Mouse (Mus musculus) heart, embryonic 15.5 days (tissue): ENCODE data around the gene Tnks1bp1. TPM values are rescaled to one million over a fixed set of nuclear protein-coding genes. Genes with fewer than 3 reads are reported as not detected.
A peak's percentile ranks its signal among the peaks of the same experiment; 100 is the strongest.

Source experiments
- ATAC-seq: fragments of 200-750 bp; cut with Nextera tagmentation; replicated peaks from 2 replicates; pipeline ENCODE4 v1.8.0; 2017; ENCODE audit warnings: low read depth, moderate TSS enrichment; ENCODE audit not compliant: insufficient number of reproducible peaks, insufficient read depth, low FRiP score
- H3K27ac ChIP-seq: fragments of 300-500 bp; sonication (generic); 2 replicates; pipeline ENCODE4 v1.5.1; 2015; ENCODE audit warnings: mild to moderate bottlenecking, inconsistent platforms
- H3K27me3 ChIP-seq: fragments of 300-500 bp; sonication (generic); 2 replicates; pipeline ENCODE4 v1.6.1; 2015; ENCODE audit warnings: inconsistent platforms
- H3K36me3 ChIP-seq: fragments of 300-500 bp; sonication (generic); 2 replicates; pipeline ENCODE4 v1.6.1; 2015; ENCODE audit warnings: mild to moderate bottlenecking, inconsistent platforms
- H3K4me1 ChIP-seq: fragments of 300-500 bp; sonication (generic); replicated peaks from 2 replicates; pipeline ENCODE4 v1.6.1; 2015; ENCODE audit warnings: inconsistent platforms
- H3K4me2 ChIP-seq: fragments of 300-500 bp; sonication (generic); 2 replicates; pipeline ENCODE4 v1.6.1; 2015; ENCODE audit warnings: inconsistent platforms, mild to moderate bottlenecking, moderate library complexity
- H3K4me3 ChIP-seq: fragments of 300-500 bp; sonication (generic); 2 replicates; pipeline ENCODE4 v1.5.1; 2015; ENCODE audit warnings: mild to moderate bottlenecking, inconsistent platforms
- H3K9ac ChIP-seq: fragments of 300-500 bp; sonication (generic); 2 replicates; pipeline ENCODE4 v1.6.1; 2015; ENCODE audit warnings: mild to moderate bottlenecking, inconsistent platforms
- H3K9me3 ChIP-seq: fragments of 300-500 bp; sonication (generic); replicated peaks from 2 replicates; pipeline ENCODE4 v1.6.1; 2016; ENCODE audit warnings: inconsistent platforms
- WGBS: fragments of 180-500 bp; shearing (Covaris S2); methylation state at CpG from one replicate; pipeline ENCODE4 v1.1.7; 2015; ENCODE audit warnings: mixed read lengths; 5-methylcytosine and 5-hydroxymethylcytosine counted together
- polyA plus RNA-seq: library from polyadenylated mRNA; unstranded; fragments of >200 nt; fragmentation: Nextera tagmentation; extraction: Ambion mirVana; gene quantifications from 2 replicates; pipeline ENCODE4 v1.2.1, GENCODE M21; 2015

Gene Tnks1bp1
- polyA plus RNA-seq, 1 experiment from 2014 or later: 23.9 TPM

DNA sequence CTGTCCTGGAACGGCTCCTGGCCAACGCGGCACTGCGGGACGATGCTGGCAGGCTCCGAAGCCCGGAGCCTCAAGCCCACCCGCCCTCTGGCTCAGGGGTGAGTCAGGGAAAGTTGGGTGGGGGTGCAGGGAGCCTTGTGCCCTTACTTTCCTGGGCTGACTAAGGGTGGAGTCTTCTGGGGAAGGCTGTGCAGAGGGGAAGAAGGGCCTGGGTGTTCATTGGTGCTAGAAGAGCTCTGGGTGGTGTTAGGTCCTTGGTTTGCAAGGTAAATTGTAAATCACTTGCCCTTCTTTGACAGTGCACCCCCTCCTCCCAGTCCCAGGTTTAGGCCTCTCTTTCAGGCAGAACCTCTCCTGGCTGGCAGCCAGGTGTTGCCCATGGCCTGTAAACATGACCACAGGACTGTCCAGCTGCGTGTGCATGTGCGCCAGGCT is 13.3 kb downstream of the Tnks1bp1 start:
- peak overlapping the region; percentile 51; the same call in 1 of the 2 replicates for H3K9ac ChIP-seq
- peak overlapping the region; percentile 78 for H3K4me2 ChIP-seq
- H3K27me3 ChIP-seq: no peaks in the 10 kb centered on the region
- H3K4me1 ChIP-seq: peaks cover 17% of the 10 kb centered on the region
- no peak overlapping the region for H3K27ac ChIP-seq
- WGBS: 22% methylated on average over 10 of the region's 10 CpGs
- no peaks in the 10 kb centered on the region for H3K9me3 ChIP-seq
- H3K36me3 ChIP-seq: peaks cover 42% of the 10 kb centered on the region
- peak overlapping the region; percentile 47 for H3K4me3 ChIP-seq
- ATAC-seq: no peak; the same call in 1 of the 2 replicates

DNA sequence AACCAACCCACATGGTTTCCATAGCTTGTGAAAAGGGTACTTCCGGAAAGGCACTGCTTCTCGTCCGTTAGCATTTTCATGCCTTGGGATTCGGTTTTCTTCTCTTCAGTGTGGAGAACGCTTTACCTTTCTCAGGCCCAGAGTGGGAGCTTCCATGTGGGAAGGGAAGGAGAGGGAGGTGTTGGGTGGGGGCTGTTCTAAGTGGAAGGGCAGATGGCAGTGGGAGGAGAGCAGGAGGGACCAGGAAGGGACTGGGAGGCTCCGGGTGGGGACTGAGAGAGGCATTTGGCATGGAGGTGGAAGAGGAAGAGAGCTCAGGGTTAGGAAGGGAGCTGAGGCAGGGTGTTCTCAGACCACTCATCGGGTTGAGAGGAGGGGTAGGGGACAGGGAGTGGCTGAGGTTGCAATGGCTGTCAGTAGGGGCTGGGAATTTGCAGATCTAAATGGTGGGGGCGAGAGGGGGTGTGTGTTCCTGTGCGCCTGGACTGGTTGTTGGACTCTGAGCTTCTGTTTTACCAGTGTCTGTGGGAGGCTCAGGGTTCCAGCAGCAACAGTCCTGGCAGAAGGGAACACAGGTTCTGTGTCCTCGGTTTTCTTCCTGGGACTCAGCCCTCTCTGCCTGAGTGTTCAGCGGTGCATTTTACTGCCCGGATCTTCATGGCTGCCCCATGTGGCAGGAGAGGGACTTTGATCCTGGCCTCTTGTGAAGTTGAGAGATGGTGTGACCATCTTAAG is 17.5 kb downstream of the Tnks1bp1 start:
- H3K27me3 ChIP-seq: no peaks in the 10 kb centered on the region
- no peak for ATAC-seq
- peaks cover 18% of the 10 kb centered on the region for H3K4me1 ChIP-seq
- H3K9me3 ChIP-seq: no peaks in the 10 kb centered on the region
- 79% methylated on average over 12 of the region's 12 CpGs for WGBS
- no peak overlapping the region for H3K4me2 ChIP-seq
- H3K9ac ChIP-seq: no peak overlapping the region
- H3K36me3 ChIP-seq: 0 out of 2 replicates have a peak, but pooled peaks cover 20% of the 10 kb centered on the region
- no peak overlapping the region for H3K4me3 ChIP-seq
- no peak overlapping the region for H3K27ac ChIP-seq

DNA sequence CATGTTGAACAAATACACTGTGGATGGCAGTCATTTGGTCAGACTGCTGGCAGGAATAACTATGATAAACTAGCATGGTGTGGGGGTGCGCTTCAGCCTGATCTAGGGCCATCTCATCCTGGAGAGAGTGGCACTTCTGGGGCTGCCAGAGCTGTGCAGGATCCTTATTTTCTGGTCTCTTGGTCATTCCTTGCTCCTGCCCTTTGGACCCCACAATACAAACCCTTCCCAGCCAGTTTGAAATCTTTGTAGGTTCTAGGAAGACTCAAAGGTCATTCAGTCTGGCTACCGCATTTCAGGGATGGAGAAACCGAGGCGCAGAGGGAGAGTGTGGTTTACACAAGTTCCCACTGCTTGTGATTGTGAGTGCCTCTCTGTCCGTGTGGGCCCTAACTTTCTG is 19.1 kb downstream of the Tnks1bp1 start:
- WGBS: 87% methylated on average over 5 of the region's 5 CpGs
- H3K4me1 ChIP-seq: 0 out of 2 replicates have a peak, but pooled peaks cover 6% of the 10 kb centered on the region
- no peak overlapping the region for H3K9ac ChIP-seq
- H3K27ac ChIP-seq: no peak overlapping the region
- H3K4me3 ChIP-seq: no peak overlapping the region
- H3K27me3 ChIP-seq: no peaks in the 10 kb centered on the region
- no peaks in the 10 kb centered on the region for H3K9me3 ChIP-seq
- ATAC-seq: no peak
- peaks cover 26% of the 10 kb centered on the region for H3K36me3 ChIP-seq
- no peak overlapping the region for H3K4me2 ChIP-seq

DNA sequence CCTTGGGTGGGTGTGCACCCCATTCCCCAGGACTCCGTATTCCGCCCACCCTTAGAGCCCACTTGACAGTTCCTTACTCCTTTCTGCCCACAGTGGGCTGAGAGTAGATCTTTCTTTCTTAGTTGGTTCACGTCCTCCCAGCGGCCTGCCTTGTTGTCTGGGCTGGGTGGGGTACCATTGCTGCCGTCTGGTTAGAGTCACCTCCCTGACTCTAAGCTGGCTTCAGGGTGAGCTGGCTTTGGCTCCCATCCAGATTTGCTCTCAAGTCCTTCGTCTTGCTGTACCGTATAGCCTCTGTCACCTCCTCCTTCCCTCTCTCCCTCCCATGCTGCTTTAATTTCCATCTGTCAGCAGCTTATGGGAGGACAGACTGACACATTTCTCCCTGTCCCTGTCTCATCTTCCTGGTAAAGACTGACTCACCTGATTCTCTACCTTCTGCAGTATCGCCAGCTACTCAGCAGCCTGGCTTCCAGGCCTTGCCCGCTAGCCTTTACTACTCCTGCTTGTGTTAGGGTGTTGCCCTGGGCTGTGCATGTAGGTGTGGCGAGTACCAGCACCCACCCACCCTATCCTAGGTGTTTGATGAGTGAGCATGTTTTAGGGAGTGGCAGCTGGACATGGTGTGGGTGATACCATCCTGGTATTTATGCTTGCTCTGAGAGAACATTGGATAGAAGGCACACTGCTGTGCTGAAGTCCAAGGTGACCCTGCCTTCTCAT is 20.2 kb downstream of the Tnks1bp1 start:
- WGBS: 54% methylated on average over 10 of the region's 10 CpGs
- Histone ChIP-seq H3K4me3 (no peak overlapping the region), H3K27me3 (no peaks in the 10 kb centered on the region), H3K9me3 (no peaks in the 10 kb centered on the region), H3K9ac (no peak overlapping the region), H3K4me2 (no peak overlapping the region), H3K4me1 (0 out of 2 replicates have a peak, but pooled peaks cover 6% of the 10 kb centered on the region), H3K36me3 (peaks cover 23% of the 10 kb centered on the region), H3K27ac (no peak overlapping the region)
- ATAC-seq: no peak; the same call in 1 of the 2 replicates

DNA sequence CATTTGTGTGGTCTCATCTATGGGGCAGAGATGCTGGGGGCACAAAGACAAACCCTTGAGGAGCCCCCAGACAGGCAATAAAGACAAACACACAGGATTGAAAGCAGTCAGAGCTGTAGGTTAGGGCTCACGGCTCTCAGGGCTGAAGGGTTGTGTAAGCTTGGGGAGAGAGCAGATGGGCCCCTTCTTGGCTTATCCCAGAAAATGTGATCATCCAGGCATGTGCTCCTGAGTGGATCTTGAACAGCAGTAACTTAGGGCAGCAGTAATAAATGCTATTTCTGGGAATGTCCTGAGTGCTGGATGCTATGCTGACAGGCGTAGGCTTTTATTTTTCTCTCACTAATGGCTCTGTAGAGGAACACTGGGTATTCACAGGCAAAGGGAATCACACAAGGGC is 20.8 kb downstream of the Tnks1bp1 start:
- Histone ChIP-seq H3K27me3 (no peaks in the 10 kb centered on the region), H3K36me3 (peaks cover 19% of the 10 kb centered on the region), H3K4me1 (0 out of 2 replicates have a peak, but pooled peaks cover 6% of the 10 kb centered on the region), H3K27ac (no peak overlapping the region), H3K9ac (no peak overlapping the region), H3K4me2 (no peak overlapping the region), H3K4me3 (no peak overlapping the region), H3K9me3 (no peaks in the 10 kb centered on the region)
- 71% methylated on average over 2 of the region's 2 CpGs for WGBS
- ATAC-seq: no peak

DNA sequence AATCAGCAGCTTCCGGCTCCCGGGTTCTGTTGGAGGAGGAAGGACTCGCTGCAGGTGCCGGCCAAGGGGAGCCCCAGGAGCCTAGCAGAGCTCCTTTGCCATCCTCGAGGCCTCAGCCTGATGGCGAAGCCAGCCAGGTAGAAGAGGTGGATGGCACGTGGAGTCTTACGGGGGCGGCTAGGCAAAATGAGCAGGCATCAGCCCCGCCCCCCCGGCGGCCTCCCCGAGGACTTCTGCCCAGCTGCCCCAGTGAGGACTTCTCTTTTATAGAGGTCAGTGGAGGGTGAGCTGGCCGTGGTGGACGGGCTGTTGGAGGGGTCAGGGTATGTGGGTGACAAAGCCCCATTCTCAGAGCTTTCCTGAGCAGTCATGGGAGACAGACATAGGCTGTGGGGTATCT is 22.3 kb downstream of the Tnks1bp1 start:
- Histone ChIP-seq H3K27me3 (no peaks in the 10 kb centered on the region), H3K27ac (no peak overlapping the region), H3K9me3 (no peaks in the 10 kb centered on the region), H3K4me2 (no peak overlapping the region), H3K4me3 (no peak overlapping the region), H3K4me1 (0 out of 2 replicates have a peak, but pooled peaks cover 6% of the 10 kb centered on the region), H3K9ac (no peak overlapping the region), H3K36me3 (peaks cover 15% of the 10 kb centered on the region)
- 80% methylated on average over 15 of the region's 15 CpGs for WGBS
- no peak for ATAC-seq

DNA sequence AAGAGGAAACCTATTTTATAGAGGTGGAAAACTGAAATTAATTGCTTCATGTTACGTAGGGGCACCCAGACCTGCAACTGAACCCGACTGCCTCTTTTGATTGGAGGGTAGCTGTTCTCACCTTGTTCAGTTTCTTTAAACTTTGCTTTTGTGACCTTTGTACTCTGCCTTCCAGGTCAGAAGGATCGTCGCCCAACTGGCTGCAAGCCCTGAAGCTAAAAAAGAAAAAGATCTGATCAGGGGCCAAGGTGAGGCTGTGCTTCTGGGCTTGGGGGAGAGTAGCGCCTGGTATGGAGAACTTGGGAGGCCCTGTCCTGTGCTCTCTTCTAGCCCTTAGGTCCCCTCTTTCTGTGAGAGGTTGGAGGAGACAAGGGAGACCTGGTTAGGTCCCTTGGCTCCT is 24.1 kb downstream of the Tnks1bp1 start:
- Histone ChIP-seq H3K4me3 (no peak overlapping the region), H3K27ac (no peak overlapping the region), H3K36me3 (peaks cover 15% of the 10 kb centered on the region), H3K4me2 (no peak overlapping the region), H3K4me1 (0 out of 2 replicates have a peak, but pooled peaks cover 6% of the 10 kb centered on the region), H3K9ac (no peak overlapping the region), H3K9me3 (no peaks in the 10 kb centered on the region), H3K27me3 (no peaks in the 10 kb centered on the region)
- 85% methylated on average over 5 of the region's 5 CpGs for WGBS
- ATAC-seq: no peak

DNA sequence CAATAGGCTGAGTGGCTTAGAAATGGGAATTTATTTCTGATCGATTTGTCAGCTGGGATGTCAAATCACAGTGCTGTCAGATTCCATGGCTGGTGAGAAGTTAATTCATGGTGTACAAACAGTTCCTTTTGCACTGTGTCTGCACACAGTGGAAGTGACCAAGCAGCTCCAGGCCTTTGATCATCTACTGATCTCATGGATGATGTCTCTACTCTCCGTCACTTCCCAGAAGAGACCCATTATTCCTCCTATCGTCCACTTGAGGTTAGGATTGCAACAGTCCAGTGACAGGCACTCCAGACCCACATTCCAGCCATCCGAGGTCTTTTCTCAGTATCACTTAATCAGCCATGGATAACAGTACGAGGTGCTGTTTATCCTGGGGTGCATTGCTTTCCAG is 25.9 kb downstream of the Tnks1bp1 start:
- H3K4me1 ChIP-seq: no peaks in the 10 kb centered on the region
- no peak overlapping the region for H3K9ac ChIP-seq
- H3K36me3 ChIP-seq: peaks cover 15% of the 10 kb centered on the region
- no peak overlapping the region for H3K27ac ChIP-seq
- no peaks in the 10 kb centered on the region for H3K27me3 ChIP-seq
- WGBS: 65% methylated on average over 5 of the region's 5 CpGs
- no peak overlapping the region for H3K4me3 ChIP-seq
- ATAC-seq: no peak
- H3K4me2 ChIP-seq: no peak overlapping the region
- H3K9me3 ChIP-seq: no peaks in the 10 kb centered on the region

DNA sequence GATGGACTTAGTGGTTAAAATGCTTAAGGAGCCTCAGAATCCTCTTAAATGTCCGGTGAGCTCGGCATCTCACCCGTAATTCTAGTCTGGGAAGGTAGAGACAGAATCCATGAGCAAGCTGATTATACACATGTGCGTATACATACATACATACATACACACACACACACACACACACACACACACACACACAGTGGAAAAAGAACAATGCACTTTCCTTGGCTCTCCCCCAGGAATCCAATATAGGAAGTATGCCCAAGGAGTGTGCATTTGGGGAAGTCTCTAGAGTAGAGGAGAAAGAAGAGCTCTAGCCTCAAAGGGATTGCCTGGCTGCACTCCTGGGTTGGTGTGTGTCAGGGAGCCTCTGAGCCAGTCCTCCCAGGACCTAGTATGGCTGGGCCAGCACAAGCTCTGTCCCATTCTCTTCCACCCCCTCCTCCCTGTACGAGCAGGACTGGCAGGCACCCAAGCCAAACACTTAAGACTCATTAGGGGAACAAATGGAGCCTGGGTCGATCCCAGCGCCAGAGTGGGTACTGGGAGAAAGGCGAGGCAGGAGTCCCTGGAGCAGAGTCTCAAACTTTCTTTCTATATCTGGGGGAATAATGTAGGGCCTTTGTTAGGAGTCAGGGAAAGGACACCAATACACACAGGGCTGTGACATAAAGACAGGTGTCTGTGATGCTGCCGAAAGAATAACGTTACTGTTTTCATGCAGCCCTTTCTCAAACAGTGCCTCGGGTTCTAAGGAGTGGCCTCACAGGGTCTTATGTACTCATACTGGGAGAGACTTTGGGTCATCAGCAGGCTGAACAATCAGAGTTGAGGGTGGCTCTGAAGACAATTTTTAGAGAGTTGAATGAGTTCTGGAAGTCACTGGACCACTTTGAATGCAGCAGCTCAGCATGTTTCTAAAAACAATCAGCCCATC is 41.2 kb downstream of the Tnks1bp1 start:
- Histone ChIP-seq H3K4me1 (peaks cover 5% of the 10 kb centered on the region), H3K4me2 (no peak overlapping the region), H3K36me3 (no peaks in the 10 kb centered on the region), H3K9ac (no peak overlapping the region), H3K27me3 (no peaks in the 10 kb centered on the region), H3K27ac (peak overlapping the region; percentile 1; the same call in 1 of the 2 replicates), H3K4me3 (no peak overlapping the region), H3K9me3 (no peaks in the 10 kb centered on the region)
- ATAC-seq: peak; percentile 62
- WGBS: 44% methylated on average over 11 of the region's 11 CpGs

DNA sequence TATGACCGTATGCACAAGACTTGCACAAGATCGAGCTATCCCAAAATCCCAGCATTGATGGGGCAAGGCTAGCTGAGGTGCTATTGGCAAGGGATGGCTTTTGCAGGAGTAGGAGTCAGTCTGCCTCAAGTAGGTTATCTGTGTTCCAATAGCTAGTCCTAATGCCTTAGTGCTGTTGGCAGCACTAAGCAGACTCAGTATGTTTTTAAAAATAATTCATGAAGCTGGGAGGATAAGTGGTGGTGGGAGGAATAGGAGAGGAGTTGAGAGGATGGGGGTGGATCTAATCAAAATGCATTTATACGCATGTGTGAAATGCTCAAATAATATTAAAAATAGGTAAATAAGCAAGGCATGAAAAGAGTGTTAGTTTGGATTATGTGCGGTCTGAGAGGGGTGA is 43.5 kb downstream of the Tnks1bp1 start:
- H3K9me3 ChIP-seq: no peaks in the 10 kb centered on the region
- H3K4me1 ChIP-seq: peaks cover 9% of the 10 kb centered on the region
- no peak overlapping the region for H3K9ac ChIP-seq
- no peaks in the 10 kb centered on the region for H3K27me3 ChIP-seq
- H3K27ac ChIP-seq: no peak overlapping the region
- no peaks in the 10 kb centered on the region for H3K36me3 ChIP-seq
- no peak overlapping the region for H3K4me2 ChIP-seq
- WGBS: 88% methylated on average over 4 of the region's 4 CpGs
- ATAC-seq: no peak
- H3K4me3 ChIP-seq: no peak overlapping the region

DNA sequence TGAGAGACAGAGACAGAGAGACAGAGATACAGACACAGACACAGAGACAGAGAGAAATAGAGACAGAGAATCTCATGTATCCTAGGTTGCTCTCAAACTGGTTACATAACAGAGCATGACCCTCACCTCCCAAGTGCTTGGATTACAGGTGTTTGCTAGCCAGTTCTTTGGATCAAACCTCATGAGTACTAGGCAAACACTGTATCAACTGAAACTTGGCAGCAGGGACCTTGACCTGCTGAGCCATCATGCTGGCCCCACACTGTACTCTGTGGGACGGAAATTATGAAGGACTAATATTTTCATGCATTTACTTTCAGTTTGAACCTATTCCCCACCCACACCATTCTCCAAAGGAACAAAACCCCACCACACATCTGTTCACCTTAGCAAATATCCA is 45.6 kb downstream of the Tnks1bp1 start:
- no peak overlapping the region for H3K4me2 ChIP-seq
- no peaks in the 10 kb centered on the region for H3K9me3 ChIP-seq
- H3K27ac ChIP-seq: no peak overlapping the region
- H3K4me3 ChIP-seq: no peak overlapping the region
- 83% methylated on average over 1 of the region's 1 CpGs for WGBS
- no peak for ATAC-seq
- no peaks in the 10 kb centered on the region for H3K27me3 ChIP-seq
- H3K36me3 ChIP-seq: no peaks in the 10 kb centered on the region
- no peak overlapping the region for H3K9ac ChIP-seq
- H3K4me1 ChIP-seq: peaks cover 9% of the 10 kb centered on the region
